Mouse (Mus musculus): ENCODE results near the gene Prkce.
A peak's percentile ranks its signal among the peaks of the same experiment; 100 is the strongest.
"Not testable (repeated sequence)": the region's sequence is repeated elsewhere in the genome, so short reads cannot be mapped to it uniquely, and the experiment has no call there.

Gene Prkce

GRCm38 (mm10) chr17:86454351-86454706 lies 286.7 kb downstream of the Prkce start:
- DNase-seq, result no peak

DNA sequence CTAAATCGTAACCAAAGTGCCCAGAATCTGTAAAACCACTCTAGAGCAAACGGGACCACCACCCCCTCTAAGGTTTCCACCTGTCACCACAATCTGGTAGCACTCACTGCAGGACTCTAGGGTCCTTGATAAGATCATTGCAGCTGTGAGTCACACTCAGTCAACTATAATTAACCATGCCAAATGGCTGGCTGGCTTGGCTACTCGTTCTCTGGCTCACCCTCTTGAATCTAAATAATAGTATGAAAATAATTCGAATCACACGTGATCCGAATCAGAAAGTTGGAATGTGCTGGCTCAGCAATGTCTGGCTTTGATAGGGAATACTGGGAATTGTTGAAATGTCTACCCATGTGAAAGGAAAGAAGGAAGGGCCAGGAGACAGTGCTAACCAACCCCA lies 288.9 kb downstream of the Prkce start:
- DNase-seq, result no peak

- no peak for DNase-seq
These were observed 290.9 kb downstream of the Prkce start for GRCm38 (mm10) chr17:86458302-86458980.

- no peak for DNase-seq
These were observed 293.3 kb downstream of the Prkce start for GRCm38 (mm10) chr17:86460645-86461430.

GRCm38 (mm10) chr17:86463369-86463768 lies 295.8 kb downstream of the Prkce start:
- no peak for DNase-seq

DNA sequence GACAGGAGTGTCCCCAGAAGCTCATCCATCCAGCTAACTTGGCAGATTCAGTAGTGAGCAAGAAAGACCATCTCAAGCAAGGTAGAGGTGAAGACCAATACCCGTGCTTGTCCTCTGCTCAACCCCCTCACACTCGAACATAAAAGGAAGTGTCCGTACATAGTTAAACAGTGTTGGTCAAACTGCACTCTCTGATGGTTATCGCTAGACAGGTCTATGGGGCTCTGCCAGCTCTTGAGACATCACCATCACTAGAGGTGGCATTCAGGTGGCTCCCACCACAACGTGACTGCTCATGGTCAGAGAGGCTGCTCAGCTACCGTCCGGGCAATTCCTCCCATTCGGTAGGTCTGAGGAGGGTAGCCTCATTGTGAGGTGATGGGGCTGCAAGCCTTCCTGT lies 296.6 kb downstream of the Prkce start:
- no peak for DNase-seq

- no peak for DNase-seq
These were observed 297.2 kb downstream of the Prkce start for GRCm38 (mm10) chr17:86464689-86465363.

DNA sequence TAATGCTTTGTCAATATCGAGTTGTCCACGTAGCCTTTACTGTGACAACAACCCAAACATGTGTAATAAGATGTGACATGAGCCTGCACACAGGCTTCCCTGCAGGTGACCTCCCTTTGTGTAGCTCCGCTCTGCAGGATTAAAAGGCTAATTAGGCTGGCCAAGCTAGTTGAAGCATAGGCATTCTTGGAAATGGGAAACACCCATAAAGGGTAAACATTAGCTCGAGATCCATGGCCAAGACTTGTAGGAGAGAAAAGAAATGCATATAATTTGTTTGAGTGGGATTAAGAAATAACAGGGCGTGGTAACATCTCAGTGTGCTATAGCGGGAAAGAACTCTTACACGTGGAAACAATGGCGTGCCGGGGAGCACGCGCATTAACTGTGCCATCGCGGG lies 298.3 kb downstream of the Prkce start:
- DNase-seq, result no peak

DNA sequence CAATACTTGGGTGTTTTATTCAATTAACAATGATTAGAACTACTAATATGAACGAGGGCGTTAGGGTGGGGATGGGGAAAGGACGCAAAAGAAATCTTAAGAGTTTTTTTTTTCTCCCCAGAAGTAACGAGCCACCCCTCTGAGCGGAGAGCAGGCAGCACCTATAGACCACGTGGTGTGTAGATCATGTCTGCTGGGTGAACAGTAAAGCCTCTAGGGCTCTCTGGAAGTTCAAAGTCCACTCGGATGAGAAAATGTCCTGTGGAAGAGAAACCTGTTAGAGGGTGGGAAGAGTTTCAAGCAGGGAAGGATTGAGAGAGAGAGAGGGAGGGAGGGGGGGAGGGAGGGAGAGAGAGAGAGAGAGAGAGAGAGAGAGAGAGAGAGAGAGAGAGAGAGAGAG lies 298.8 kb downstream of the Prkce start:
- no peak for DNase-seq

DNA sequence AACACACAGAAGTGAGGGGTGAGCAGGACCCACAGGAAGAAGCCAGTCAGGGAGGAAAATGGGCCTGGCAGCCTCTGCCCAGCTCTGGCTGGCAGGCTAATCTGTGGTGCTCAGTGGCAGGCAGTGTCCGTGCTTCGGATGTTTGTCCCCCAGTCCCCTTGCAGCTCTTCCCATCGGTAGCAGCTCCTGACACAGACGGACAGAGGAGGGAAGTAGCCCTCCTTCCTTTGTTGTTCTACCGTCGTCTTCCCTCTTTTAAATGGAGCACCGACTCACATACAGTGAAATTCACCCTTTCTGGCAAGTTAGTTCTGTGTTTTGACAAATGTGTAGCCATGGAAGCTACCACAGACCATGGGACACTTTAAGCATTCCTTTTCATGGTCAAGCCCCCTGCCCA lies 299.3 kb downstream of the Prkce start:
- no peak for DNase-seq

DNA sequence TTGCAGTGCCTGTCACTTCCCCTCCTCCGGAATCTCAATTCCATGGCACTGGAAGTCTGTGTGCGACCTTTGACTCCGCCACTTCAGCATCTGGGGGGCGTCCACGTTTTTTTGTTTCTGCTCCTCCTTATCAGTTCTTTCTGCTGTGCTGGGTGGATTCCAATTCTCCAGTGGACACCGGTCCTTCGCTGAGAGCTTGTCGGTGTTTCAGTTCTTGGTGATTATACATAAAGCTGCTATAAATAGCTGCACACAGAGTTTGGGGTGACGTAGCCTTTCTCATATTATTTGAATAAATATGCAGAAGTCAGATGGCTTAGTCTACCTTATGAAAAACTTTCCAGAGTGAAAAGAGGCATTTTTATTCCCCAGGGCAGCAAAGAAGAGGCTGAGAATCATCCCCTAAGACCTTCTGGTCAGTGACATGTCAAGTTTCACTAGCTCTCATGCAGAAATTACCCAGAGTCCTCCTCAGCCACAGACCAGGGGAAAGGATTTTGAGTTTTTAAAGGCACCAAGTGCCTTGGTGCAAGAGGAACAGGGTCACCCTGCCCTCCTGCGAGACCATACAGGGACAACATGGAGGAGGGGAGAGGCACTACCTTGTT lies 299.8 kb downstream of the Prkce start:
- no peak for DNase-seq

GRCm38 (mm10) chr17:86467967-86468366 lies 300.4 kb downstream of the Prkce start:
- no peak for DNase-seq

GRCm38 (mm10) chr17:86470160-86470559 lies 302.6 kb downstream of the Prkce start:
- no peak for DNase-seq

DNA sequence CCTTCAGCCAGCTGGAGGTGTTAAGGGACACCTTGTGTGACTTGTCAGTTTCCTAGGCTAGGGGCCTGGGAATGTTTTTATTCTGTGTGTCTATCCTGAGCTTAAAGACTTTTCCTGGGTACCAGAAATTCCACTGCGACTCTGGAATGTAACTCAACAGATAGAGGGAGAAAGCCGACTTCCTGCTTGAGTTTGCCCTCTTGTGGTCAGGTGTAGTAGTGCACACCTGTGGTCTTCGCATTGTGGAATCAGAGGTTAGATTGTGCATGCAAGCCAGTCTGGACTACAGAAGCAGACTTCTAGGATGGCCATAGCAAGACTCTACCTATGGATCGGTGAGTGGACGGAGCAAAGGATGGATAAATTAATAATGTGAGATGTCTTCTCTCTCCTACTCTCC lies 304.1 kb downstream of the Prkce start:
- peak in 1 of 2 experiments; percentile 64 for DNase-seq

- DNase-seq, result peak; percentile 46 to 73
These were observed 309.1 kb downstream of the Prkce start for GRCm38 (mm10) chr17:86476674-86477073.

DNA sequence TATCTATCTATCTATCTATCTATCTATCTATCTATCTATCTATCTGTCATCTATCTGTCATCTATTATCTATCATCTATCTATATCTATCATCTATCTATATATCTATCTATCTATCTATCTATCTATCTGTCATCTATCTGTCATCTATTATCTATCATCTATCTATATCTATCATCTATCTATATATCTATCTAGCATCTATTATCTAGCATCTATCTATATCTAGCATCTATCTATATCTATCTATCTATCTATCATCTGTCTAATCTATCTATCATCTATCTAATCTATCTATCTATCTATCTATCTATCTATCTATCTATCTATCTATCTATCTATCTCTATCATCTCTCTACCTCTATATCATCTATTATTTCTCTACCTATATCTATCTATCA lies 309.8 kb downstream of the Prkce start:
- not testable (repeated sequence) for DNase-seq

DNA sequence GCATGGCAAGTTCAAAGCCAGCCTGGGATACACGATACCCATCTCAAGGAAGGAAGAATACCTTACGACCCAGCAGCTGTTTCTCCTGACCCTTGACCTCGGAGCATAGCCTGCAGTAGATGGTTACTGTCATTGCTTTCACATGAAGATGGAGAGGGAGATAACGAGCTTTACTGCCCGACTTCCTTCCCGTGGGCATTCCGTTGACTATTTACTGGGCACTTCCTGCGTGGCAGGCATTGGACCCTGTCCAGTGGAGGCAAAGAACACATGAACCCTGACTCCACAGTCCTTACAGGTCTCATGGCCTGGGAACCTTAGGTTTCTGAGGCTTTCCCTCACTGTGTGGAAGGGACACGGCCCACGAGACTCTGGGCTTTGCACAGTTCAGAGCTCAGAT lies 311.8 kb downstream of the Prkce start:
- DNase-seq, result peak in 1 of 2 experiments; percentile 69

DNA sequence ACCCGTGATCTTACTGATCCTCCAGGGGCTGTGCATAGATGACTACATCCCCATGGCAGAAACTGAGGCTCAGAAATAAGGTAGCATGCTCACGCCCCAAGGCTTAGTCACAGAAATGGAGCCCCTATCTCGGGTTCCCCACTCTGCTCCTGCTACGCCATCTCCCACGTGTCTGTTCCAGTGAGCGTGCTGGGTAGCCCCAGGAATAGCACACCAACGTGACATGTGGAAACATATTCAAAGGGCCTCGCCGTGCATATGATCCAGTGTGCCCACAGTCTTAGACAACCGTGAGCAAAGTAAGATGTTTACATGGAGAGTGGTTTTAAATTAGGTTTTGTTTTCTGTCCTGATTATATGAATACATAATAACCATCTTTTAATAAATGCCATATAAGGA lies 315.1 kb downstream of the Prkce start:
- no peak for DNase-seq

DNA sequence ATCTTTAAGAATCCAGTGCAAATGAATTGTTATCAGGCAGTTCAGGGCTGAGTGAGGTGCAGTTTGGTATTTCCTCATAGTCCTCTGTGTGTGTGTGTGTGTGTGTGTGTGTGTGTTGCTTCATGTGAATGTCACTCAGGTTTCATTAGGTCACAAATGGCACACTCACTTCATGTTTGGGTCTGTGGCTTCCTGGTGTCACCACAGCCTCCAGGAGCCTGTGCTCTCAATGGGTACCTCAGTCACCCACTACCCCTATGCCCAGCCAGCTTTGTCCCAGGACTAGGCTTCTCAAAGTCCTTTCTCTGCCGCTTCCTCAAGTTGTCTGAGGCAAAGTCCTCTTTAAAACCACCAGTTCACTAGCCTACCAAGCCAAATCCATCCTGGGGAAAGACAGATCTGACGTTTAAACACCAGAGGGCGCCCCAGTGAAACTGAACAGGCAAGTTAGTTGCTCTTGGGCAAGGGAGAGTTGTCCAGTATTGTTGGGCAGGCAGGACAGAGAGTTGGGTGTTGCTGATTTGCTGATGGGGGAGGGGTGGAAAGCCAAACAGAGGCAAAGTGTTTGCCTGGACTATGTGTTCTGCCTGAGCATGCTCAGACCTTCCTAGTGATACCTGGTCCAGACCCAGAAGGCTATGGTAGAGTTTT lies 316.6 kb downstream of the Prkce start:
- DNase-seq, result peak; percentile 76 to 87

DNA sequence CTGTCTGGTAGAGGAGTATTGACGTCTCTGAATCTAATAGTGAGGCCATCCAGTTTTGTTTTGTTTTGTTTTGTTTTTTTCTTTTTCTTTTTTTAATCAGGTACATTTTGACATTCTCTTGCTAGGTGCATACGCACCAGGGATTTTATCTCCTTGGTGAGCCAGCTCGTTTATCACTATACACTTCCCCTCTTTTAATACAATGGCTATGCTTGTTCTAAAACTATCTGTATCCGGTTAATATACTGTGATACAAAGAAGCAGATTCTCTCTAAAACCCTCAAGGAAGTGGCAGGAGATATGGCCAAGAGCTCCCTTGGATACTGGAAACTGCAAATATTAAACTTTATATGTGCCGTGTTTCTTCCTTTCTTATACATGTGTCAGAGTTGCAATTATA lies 319.1 kb downstream of the Prkce start:
- no peak for DNase-seq

GRCm38 (mm10) chr17:86487450-86487849 lies 319.9 kb downstream of the Prkce start:
- DNase-seq, result no peak

DNA sequence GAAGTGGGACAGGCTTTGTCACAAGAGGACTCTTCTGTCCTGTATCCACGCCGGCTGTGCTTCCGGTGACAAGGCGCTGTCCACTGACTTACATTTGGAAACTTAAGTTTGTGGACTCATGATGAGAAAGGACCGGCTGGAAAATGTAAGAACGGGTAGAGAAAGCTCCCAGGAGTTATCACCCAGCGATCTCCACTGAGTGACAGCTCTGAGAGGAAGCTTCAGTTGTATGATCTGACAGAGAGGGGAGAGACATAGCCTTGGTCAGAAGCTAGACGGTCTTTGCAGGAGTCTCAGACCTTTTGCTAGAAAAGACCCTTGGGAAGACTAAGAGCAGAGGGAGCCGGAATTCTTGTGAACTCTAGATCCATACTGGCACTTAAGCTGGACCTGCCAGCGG lies 322.2 kb downstream of the Prkce start:
- no peak for DNase-seq

DNA sequence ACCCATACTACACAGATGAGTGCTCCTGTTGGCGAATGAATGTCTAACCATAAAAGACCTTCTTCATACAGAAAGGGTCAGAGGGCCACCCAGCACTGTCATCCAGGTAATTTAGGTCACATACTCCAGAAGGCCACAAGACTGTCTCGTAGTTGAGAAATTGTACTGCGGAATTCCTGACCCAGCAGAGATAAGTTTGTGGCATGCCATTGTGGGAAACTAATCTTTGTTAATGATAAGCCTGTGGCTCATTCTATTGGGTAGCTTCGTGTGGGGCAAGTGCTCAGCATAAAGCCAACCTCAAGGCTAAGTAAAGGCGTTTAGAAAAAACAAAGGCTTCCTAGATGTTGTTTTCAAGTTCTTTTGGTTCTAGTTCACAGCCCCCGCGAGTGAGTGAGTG lies 324.8 kb downstream of the Prkce start:
- DNase-seq, result no peak
